Mouse (Mus musculus) monocyte, adult 2 months (primary cell): ENCODE results near the gene Atf3.
A peak's percentile ranks its signal among the peaks of the same experiment; 100 is the strongest.

Experiments used
- DNase-seq, 2 experiments: peaks; one replicate each; pipeline ENCODE4 v3.0.0; 2022; ENCODE audit warnings: low spot score in 2 of 2, low read depth in 1 of 2

Atf3 gene

GRCm38 (mm10) chr1:191230355-191230931 lies 12.6 kb upstream of the Atf3 start:
- no peak for DNase-seq

DNA sequence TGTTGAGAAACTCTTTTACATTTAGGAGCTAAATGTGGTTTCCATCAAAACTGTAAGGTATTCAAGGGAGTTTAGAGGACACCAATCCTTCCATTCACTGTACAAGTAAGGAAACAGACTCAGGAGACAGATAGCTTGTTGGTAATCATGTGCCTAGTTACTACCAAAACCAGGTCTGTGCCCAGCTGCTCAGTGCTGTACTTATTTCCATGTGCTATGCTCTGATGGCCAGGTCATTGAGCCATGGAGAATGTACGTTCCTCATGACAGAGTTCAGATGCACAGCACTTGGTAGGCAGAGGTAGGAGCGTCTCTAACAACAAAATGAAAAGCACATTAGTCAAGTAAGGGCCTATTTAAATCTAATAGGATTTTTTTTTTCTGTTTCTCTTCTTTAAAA lies 8.7 kb upstream of the Atf3 start:
- DNase-seq = no peak

DNA sequence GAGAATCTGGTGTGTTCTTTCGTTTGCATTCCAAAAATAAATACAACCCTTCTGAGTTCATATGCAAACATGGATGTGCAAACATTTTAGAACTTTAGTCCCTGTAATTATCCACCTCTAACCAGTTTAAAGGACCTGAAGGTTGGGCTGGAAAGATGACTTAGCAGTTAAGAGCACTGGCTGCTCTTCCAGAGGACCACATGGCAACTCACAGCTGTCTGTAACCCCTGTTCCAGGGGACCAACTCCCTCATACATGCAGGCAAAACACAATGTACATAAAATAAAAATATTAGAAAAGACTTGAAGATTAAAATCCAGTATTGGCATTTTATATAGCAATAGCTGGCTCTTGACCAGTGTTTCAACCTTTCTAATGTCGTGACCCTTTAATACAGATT lies 7.9 kb upstream of the Atf3 start:
- no peak for DNase-seq

DNA sequence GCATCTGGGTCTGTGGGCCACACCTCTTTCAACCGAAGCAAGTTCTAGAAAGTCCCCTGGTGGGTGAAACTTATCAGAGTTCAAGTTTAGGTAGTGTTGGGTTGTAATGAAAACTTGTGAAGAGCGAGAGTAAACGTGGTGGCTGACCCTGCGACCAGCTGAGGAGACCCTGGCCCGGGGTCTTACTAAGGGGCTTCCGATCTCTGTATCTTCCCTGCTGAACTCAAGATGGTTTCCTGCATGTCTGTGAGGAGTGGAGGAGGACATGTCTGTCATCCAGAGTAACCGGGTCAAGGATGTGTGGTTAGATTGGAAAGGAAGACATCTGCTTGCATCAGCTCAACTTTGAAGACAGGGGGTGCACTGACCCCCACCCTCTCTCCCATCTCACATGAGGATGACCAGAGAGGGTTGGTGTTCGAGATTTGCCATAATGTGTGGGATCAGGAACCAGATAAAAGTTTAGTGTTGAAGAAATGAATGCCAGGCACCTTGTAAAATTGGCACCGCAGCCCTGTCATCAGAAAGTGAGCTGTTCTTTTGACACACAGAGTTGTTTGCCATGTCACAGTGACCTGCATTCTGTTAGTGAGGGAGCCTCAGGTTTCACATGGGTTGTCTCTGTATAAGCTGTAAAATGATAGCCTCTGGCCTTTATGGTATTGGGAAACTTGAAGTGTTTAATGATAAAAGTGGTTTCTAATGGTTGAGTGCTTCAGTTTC lies 7.3 kb upstream of the Atf3 start:
- DNase-seq = no peak

DNA sequence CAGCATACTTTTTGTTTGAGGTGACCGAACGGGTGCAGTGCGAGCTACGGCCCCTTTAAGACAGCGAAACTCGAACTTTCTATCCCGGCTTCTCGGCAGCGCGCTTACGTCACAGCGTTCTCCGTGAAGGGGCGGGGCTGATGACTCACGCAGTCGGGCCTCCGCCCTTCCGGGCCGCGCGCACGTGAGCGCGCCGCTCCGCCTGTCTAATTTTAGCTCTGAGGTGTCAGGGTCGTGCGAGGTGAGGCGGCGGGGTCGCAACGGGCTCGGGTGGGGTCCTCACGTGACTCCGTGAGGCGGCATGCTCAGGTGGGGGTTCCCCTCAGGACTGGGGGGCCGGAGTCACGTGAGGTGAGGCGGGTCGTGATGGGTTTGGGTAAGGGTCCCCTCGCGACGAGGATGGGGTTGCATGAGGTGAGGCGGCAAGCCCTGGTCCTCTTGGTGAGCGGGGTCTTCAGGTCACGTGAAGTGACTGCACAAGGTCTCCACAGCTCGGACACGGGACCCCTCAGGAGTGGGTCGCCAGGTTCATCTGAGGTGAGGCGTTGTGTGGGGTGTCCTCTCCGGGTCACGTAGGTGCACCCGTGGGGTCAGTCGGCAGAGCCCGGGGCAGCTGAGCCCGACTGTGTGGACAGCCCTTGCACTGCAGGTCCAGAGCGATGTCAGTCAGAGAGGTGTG lies 6.6 kb upstream of the Atf3 start:
- DNase-seq = peak; percentile 84 to 93

- DNase-seq = no peak
These were observed 6.1 kb upstream of the Atf3 start for GRCm38 (mm10) chr1:191223930-191224301.

- no peak for DNase-seq
These were observed 4.2 kb upstream of the Atf3 start for GRCm38 (mm10) chr1:191222031-191222430.

- no peak for DNase-seq
These were observed 2.7 kb upstream of the Atf3 start for GRCm38 (mm10) chr1:191220588-191220987.

- no peak for DNase-seq
These were observed 1.9 kb upstream of the Atf3 start for GRCm38 (mm10) chr1:191219748-191220147.

- DNase-seq = no peak
These were observed 744 bp upstream of the Atf3 start for GRCm38 (mm10) chr1:191218583-191218982.

DNA sequence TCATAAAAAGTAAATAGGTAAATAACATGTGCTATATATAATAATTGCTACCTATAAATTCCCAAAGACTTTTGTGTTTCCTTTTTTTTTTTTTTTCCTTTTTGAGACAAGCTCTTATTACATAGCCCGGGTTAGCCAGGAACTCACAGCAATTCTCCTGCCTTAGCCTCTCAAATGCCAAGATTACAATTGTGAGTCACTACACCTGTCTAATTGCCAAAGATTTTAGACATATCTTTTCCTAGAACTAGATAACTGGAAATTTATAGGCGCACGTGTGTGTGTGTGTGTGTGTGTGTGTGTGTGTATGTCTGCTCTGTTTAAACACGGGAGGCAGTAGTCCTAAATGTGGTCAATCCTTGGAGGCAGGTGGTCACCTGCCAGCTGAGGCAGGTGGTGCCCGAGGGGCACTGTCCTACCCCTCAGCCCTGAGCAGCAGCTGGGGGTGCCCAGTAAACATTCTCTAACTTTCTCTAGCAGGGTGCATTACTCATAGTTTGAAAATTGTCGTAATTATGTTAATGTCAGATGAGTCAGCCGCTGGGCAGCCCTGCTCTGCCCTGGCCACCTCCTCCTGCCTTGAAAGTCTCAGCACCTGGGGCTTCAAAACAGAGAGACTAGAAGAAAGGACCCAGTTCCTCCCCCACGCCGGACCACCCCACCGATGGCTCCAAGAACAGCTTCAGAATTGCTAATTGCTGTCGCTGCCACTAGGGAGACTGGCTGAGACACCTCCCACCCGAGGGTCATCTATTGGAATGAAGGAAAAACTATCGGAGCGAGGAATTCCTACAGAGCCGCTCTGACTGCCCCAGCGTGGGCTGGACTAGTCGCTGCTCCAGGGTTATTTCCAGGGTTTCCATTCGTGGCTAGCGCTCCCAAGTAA lies 1.8 kb downstream of the Atf3 start:
- no peak for DNase-seq

DNA sequence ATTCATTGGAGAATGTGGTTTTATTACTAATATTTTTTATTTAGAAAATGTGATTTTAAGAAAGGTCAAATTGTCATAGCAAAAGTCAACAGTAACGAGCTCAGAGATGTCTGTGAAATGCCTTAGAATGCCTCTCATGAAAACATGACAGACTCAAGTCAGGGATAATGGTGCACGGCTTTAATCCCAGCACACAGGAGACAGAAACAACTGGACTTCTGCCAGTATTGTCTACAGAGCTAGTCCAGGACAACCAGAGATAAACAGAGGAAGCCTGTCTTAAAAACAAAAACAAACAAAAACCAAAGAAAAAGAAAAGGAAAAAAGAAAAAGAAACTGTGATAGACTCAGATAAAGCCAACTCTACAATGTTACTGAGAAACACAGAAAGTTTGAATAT lies 6.7 kb downstream of the Atf3 start:
- DNase-seq = no peak

DNA sequence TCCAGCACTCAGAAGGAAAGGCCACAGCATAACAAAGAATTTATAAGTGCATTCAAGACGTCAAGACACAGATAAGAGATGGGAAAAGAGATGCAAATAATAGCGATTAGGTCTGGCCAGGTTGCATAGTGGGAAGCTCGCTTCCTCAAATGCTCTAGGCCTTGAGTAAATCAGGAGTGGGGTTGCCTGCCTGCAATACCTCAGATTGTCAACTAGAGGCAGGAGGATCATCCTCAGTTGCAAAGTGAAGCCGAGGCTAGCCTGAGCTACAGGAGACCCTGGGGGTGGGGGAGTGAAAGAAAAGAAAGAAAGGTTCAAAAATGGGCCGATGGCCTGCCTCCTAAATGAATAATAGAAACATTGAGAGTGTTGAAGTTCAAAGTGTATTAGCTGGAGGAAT lies 12.0 kb downstream of the Atf3 start:
- DNase-seq = no peak

DNA sequence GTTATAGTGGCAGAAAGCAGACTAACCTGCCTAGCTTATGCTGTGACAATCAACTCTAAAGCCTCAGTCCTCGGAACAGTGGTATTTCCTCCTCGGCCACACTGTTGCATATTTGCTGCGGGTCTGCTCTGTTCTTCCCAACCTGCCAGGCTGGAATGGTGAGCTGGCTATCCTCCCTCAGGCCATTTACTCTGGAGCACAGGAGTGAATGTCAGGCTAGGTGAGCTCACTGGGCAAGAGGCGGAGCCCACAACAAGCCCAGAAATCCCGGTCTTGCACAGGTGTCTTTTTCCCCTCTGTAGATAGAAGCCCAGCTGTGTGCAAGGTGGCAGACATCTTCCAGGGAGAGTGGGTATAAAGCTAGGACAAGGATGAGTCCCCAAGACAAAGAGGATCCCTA lies 13.0 kb downstream of the Atf3 start:
- no peak for DNase-seq

DNA sequence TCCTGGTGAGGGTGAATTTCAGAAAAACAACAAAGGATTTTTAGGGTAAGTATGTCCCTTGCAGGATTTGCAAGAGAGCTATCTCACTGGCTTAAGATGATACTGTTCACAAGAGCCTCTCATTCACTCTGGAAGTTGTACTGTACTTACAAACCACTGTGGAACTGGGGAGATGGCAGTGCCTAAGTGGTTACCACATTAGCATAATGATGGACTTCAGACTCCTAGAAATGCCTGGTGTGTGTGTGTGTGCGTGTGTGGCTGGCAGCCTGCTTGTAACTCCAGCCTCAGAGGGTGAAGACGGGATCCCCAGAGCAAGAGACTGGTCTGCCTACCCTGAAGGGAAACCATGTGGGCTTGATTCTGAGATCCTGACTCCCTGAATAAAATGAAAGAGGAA lies 14.3 kb downstream of the Atf3 start:
- DNase-seq = no peak

DNA sequence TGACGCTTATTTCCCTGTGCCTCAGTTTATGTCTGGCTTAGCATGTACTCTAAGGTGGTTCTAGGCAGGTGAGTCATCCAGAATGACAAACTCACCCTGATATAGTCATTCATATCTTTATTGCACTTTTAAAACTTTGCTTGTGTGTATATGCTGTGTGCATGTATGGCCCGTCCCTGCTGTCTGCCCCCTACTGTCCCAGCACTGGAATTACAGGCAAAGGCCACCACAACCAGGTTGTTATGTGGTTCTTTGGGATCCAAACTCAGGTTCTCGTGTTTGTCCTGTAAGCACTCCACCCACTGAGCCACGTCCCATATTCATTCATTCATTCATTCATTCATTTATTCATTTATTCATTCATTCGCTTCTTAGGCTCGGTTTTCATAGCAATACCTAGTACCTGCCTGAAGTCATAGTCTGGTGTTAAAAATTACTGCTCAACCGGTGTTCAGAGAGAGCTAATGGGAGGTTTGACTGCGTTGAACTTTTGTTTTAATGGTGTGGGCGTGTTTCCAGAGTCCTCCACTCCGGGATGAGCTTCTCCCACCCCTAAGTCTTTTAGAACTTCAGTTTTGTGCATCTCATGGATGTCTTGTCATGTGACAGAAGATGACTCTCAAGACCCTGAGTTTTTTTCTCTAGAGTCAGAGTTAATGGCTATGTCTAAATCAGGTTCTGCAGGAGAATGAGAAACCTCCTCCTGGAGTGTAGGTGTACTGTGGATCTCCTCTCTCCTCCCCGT lies 15.5 kb downstream of the Atf3 start:
- no peak for DNase-seq

DNA sequence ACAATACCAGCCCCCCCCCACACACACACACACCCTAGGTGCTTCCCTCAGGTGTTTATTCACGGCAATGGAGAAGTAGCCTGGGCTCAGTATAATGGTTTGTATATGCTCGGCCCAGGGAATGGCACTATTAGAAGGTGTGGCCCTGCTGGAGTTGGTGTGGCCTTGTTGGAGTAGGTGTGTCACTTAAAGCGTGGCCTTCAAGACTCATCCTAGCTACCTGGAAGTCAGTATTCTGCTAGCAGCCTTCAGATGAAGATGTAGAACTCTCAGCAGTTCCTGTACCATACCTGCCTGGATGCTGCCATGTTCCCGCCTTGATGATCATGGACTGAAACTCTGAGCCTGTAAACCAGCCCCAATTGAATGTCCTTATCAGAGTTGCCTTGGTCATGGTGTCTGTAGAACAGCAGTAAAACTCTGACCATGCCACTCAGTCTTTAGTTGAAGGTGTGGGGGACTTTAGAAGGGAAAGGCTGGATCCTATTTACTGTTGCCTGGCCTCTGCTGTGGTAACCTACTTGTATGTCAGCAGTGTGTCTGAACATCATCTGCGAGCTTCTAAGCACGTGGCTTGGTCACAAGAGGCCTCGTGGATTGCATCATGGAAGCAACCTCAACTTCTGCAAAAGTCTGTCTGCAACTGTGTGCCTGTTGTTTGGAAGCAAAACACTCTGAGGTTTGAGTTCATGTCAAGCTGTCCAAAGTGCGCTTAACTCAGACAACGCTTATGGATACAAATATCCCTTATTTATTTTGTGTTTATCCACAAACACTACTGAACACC lies 16.8 kb downstream of the Atf3 start:
- peak; percentile 86 to 91 for DNase-seq

GRCm38 (mm10) chr1:191197916-191198315 lies 19.9 kb downstream of the Atf3 start:
- peak; percentile 67 to 79 for DNase-seq

- DNase-seq = no peak
These were observed 21.8 kb downstream of the Atf3 start for GRCm38 (mm10) chr1:191196016-191196415.
